Mouse (Mus musculus): ENCODE results near the gene Spem1.

Spem1 gene

DNA sequence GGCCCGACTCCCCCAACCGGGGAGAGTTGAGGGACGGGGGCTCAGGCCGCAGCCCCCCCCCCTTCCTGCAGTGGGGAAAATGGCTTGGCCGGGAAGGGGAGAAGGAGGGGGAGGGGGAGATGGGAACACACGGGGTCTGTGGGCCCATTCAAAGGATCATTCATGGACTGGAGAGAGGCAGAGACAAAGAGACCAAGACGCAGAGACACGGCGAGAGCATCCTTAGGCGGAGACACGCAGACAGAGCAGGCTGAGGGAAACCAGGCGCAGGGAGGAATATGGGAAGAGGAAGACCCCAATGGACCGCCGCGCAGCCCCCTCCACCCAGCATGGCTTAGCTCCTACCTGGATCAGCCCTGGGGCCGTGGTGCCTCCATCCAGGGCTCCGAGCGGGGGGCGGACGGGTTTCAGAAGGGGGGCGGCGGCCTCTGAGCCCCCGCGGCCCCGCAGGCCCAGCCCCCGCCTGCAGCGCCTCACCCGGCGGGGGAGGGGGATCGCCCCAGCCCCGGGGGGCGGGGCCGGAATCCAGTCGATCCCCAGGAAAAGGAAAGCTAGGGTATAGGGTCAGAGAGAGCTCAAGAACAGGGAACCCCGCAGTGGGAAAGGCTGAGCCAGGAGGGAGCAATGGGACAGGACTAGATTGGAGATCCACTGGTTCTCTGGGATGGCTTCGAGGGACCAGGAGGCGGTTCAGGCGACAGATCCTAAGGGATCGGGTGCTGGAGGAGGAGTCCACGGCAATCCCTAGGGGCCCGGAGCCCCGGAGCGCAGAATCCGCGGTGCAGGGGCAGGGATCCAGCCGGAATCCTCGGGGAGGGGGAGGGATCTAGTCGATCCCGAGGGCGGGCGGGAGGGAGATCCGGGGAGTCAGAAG is 15.0 kb upstream of the Spem1 start:
- in situ Hi-C loops (cut with MboI, MseI) = loop anchor here in 1 of 2 experiments (5.0 kb wide), 1 partner anchor 80 kb away; the partner anchor contains the start of gene Polr2a

DNA sequence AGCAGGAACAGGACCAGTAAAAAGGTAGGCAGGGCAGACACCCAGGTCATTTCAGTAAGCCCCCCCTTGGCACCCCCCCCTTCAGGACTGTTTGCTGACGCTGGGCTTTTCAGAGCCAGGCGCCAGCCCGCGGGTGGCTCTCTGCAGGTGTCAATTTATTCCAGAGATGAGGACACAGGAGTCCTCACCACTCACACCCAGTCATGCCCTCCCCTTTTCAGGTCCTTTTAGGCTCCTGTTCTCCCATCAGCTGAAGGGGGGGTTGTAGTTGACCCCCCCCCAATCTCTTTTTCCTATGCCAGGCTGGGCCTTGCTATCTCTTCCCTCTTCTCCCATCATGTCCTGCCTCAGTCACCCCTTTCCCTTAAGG is 14.0 kb upstream of the Spem1 start:
- in situ Hi-C loops (cut with MboI, MseI) = loop anchor here in 1 of 2 experiments (5.0 kb wide), 1 partner anchor 79 kb away; the partner anchor contains the start of gene Polr2a

DNA sequence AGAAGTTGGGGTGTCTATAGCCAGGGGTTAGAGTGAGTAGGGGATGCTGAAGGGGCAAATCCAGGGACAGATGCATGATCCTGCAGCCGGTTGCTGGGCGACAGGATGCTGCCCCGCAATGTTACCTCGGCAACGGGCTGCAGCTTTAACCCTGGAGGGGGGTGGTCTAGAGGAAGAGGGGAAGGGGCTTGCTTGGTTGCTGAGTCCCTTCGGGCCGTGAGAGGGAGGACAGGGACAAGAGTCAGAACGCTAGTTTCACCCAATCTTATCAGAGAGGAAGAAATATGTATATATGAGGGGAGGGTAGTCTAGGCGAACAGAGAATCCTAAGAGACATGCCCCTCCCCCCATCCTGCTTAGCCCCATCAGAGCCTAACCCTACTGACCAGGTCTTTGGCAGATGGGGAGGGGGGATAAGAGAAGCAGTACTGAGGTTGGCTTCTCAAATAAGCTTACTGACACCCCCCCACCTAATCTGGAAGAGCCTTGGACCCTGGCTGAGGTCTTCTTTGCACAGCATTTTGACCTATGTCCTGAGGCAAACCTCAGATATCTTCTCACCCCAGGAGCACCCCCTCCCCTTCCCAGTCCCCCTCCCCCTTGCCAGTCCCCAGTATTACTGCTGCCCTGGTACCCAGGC is 13.5 kb upstream of the Spem1 start:
- in situ Hi-C loops (cut with MboI, MseI) = loop anchor here in 1 of 2 experiments (5.0 kb wide), 1 partner anchor 78 kb away; the partner anchor contains the start of gene Polr2a

DNA sequence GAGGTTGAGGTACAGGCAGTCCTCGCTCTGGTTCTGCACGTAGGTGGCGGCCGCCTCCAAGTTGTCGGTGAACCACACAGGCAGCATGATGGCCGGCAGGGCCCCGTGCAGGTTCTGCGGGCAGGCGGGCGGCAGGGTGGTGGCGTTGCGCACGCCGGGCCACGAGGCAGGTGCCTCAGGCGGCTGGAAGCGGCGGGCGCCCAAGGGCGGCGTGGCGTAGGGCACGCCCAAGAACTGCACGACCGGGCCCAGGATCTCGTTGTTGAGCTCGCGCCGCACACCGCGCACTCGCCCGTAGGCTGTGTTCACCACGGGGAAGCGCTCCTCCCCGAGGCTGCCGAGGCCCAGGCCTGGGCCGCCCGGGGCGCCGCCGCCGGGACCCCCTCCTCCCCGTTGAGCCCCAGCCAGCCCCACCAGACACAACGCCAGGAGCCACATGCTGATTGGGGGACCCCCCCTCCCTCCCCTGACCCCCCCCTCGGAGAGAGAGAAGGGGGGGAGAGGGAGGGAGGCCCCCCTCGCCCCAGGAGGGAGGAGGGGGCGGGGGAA is 12.1 kb upstream of the Spem1 start:
- in situ Hi-C loops (cut with MboI, MseI) = no loop called here

DNA sequence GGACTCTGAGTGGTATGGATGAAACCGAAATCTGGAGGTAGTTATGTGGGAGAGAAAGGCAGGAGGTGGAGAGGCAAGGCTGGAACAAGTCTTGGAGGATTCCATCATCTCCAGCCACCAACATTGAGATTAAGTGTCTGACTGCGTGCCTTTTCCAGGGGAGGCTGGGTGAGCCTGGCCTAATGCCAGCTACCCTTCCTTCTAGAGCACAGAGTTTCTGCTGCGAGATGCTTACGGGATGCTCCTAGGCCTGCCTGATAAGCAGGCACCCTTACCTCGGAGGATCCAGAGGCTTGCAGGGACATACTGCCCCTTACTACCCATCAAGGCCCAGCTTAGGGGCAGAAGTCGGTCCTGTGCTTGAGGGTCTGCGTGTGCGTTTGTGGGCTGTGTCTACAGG is 11.6 kb upstream of the Spem1 start:
- in situ Hi-C loops (cut with MboI, MseI) = no loop called here

DNA sequence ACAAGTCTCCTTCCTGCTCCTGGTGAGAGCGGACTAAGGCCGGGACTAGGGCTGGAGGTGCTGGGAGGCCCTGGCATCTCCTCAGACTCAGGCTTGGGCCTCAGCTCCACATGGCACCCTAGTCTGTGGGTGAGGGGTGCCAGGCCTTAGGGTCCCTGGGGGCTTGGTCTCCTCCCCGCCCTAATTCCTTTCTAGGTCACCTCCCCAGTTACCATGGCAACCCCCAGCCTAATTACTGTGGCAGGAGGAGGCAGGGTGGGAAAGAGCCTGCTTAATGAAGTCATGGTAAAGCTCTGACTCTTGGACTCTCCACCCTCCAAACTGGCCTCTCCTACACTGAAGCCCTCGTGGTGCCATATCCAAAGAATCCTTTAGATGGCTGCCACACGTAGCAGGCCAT is 6.9 kb upstream of the Spem1 start:
- in situ Hi-C loops (cut with MboI, MseI) = no loop called here

DNA sequence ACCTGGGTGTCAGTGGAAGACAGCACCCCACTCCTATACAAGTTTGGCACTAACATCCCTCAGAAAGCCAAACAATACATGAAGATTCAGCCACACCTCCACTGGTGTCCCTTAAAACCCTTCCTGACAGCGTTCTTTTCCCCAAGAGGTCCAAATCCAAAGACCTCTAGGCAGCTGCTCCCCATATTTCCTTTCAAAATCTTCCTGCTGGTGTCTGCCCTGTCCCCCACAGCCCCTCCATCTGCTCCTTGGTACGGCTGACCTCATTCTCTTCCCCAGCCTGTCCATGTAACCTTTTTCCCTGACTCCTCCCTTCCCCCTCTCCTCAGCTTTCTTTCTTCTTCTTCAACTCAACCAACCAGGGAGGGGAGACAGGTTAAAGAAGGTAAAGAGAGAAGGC is 1.5 kb upstream of the Spem1 start:
- in situ Hi-C loops (cut with MboI, MseI) = no loop called here

DNA sequence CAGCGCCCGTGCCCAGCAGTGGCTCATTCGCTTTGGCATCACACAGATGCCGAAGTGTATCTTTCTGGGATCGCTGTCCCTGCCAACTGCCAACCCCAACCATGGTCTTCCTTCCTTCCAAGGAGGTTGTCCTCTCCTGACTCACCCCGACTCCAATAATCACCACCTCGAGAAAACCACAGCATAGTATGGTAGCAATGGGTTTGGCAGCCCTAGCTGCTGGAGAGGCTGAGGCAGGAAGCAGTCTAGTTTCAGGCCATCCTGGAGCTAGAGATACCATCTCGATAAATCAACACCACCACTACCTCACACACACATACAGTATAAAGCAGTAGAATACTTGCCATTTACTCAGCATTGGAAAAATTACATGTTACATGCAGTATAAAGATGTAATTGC is 3.1 kb downstream of the Spem1 start:
- in situ Hi-C loops (cut with MboI, MseI) = no loop called here

DNA sequence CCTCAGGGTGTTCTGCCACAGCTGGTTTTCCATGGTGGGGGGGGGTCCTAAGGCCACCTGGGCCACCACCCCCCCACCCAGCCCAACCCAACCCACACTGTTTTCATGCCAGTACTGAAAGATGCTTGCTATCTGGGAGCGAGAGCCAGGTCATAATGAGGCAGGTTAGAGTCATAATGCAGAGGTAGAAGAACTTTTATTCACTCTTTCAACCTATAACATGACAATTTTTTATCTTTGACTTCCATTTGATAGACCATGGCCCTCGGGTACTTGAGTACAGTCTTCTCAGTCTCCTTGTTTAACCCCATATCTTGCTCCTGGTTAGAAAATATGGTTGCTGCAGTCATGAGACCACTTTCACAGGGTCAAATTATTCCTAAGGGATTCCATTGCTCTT is 3.6 kb downstream of the Spem1 start, which contains the start of gene Spem2:
Spem2 (minus strand) TSS at position 101 of the 400 bp plus-strand sequence.
- in situ Hi-C loops (cut with MboI, MseI) = no loop called here

DNA sequence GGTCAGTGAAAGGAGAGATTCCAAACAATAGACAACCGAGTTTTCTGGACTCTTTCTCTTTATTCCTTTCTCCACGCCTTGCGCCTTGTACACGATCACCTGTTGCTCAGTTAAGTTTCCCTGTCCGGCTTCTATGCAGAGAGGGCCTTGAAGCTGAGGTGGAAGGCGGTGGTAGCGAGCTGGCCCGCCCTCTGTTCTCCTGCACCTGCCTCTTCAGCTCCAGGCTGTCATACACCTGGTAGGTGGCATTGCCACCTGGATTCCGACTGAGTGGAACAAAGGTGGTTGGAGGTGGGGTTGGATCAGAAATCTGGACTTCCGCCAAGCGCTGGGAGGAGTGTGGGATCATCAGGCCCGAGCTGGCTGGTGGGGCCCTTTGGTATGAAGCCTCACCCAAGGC is 5.5 kb downstream of the Spem1 start:
- in situ Hi-C loops (cut with MboI, MseI) = no loop called here

DNA sequence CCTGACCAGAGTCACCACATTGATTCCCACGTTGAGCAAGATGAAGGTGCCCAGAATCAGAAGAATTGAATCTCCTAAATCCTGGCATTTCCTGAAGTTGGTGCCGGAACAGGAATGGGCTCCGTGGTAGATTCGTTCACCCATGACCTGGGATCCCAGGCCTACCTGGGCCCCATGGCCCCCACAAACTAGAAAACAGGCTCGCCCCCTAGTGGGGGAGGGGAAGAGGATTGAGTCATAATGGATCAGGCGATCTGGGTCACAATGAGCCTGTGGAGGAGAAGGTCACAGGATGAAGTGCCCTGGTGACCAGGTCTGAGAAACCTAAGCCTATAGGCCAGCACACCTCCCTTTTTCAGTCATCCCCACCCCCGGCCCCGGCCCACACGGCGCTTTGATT is 6.8 kb downstream of the Spem1 start, which contains the start of gene Gm39566:
Gm39566 (minus strand) TSS at position 144 of the 400 bp plus-strand sequence.
- in situ Hi-C loops (cut with MboI, MseI) = no loop called here

DNA sequence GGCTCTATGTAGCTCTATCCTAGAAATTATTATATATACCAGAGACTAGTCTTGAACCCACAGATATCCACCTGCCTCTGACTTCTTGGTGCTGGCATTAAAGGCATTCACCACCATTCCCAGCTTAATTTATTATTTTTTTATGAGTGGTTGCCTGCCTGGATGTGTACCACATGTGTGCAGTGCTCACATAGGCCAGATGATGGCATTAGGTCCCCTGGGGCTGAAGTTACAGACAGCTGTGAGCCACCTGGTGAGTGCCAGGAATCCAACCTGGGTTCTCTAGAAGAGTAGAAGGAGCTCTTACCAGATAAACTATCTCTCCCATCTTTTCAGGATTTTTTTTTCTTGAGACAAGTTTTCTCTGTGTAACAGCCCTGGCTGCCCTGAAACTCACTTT is 11.7 kb downstream of the Spem1 start:
- in situ Hi-C loops (cut with MboI, MseI) = no loop called here

DNA sequence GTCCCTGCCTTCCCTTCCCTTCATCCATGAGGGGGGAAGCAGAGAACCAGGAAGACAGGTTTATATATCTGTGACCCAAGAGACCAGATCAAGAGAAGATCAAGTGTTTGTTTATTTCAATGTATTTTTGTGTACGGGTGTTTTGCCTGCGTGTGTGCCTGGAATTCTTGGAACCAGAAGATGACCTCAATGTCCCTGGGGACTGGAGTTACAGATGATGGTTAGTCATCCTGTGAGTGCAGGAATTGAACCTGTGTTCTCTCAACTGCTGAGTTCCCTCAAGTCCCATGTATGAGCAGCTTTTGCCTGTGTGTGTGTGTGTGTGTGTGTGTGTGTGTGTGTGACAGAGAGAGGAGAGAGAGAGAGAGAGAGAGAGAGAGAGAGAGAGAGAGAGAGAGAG is 14.3 kb downstream of the Spem1 start:
- in situ Hi-C loops (cut with MboI, MseI) = loop anchor here in 1 of 2 experiments (5.0 kb wide), 1 partner anchor 70 kb away; the partner anchor contains the start of gene Tmem95

DNA sequence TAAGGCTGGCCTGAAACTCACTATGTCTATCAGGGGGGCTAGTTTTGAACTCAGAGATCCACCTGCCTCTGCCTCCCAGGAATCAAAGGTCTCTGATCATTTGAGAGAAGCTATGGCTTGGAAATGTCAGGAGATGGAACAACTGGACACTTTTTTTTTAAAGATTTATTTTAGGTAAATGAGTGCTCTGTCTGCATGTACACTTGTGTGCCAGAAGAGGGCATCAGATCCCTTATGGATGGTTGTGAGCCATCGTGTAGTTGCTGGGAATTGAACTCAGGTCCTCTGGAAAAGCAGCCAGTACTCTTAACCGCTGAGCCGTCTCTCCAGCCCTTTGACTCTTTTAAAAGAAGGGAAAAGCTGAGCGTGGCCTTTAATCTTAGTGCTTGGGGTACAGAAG is 15.6 kb downstream of the Spem1 start:
- in situ Hi-C loops (cut with MboI, MseI) = loop anchor here in 1 of 2 experiments (5.0 kb wide), 1 partner anchor 71 kb away; the partner anchor contains the start of gene Tmem95

DNA sequence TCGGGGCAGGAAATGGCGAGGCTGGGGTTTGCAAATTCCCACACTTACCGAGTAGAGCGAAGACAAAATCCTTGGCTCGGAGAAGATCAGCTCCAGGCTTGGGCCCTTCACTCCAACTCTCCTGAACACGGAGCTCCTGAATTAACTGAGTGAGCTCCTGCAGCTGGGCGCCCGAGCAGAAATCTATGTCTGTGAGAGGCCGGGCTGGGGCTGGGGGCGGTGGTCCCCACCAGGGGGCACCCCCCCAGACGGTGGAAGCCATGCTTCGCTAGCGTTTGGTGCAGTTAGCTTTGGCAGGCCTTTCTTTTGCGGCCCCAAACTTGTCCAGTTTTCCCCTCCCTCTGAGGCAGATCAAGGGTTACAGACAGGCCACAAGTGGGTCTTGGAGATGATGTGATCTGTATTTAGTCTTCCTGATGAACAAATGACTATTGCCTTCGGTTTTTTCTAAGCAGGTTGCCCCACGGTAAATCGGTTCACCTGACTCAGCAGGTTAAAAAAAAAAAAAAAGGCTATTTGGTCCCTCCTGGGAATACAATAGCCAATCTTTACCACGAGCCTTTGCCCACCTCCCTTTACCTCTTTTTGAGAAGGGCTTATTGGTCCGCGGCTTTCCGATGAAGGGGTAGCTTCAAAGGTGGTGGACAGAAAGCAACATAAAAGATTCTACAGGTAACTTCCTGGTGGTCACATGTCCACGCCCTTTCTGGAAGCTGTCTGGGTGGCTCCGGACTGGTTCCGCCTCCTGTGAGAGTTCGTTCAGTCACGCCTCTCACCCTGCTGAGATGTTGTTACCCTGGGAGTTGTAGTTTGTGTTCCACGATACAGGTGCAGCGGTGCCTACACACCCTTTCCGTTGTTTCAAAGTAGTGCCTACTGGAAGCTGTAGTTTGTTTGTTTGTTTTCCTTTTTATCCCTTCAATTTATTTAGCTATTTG is 16.7 kb downstream of the Spem1 start, which contains the start of gene Tmem102:
Tmem102 (minus strand) TSS at position 653 of the 938 bp plus-strand sequence.
- in situ Hi-C loops (cut with MboI, MseI) = loop anchor here (5.0 kb wide), 1 partner anchor 72 kb away; the partner anchor contains the start of gene Tmem95 (in 2 of the 2)

DNA sequence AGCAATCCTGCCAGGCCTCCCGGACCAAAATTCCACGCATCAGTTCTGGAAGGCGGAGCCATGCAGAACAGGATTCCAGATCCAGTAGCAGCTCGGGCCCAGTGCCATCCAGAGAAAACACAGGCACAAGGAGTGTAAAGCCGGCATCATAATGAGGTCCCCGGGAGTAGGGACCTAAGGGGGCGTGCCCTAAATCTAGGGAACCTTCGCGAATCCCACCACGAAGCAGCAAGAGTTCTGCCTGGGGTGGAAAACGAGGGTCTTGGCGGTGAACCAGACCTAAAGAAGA is 17.4 kb downstream of the Spem1 start:
- in situ Hi-C loops (cut with MboI, MseI) = loop anchor here in 1 of 2 experiments (5.0 kb wide), 1 partner anchor 73 kb away; the partner anchor contains the start of gene Tmem95

DNA sequence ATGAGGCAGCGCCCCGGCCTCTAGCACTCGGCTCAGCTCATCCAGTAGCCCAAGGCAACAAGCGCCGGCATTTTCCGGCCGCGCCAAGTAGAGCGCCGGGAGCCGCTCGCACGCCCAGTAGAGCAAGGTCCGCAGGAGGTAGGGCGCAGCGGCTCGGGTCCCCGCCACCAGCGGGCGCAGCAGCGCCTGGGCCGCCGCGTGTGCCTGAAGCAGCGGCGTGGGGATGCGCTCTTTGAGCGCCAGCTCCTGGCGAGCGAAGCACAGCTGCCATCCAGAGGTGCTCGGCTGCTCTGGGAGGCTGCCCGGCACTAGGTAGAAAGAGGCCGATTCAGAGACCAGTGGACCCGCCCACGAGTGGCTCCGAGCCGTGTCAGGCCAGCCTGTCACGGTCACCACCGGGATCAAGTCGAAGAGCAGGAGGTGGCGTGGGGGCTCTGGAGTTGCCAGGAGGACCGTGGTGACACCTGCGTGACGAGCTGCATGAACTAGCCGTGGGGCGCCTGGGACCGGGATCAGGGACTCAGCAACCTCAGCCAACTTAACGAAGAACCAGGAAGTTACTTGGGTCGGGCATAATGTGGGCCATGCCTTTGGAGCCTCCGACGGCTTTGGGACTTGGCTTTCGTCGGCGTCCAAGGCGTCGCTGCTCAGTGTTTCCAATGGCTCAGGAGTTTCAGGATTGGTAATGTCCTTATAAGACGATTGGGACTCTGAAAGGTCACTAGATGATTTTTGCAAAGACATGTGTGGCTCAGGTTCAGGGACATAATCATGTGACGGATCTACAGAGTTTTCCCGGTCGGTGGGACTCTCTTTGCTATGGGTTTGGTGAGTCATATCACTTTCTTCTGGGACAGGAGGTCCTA is 18.0 kb downstream of the Spem1 start:
- in situ Hi-C loops (cut with MboI, MseI) = loop anchor here in 1 of 2 experiments (5.0 kb wide), 1 partner anchor 73 kb away; the partner anchor contains the start of gene Tmem95

DNA sequence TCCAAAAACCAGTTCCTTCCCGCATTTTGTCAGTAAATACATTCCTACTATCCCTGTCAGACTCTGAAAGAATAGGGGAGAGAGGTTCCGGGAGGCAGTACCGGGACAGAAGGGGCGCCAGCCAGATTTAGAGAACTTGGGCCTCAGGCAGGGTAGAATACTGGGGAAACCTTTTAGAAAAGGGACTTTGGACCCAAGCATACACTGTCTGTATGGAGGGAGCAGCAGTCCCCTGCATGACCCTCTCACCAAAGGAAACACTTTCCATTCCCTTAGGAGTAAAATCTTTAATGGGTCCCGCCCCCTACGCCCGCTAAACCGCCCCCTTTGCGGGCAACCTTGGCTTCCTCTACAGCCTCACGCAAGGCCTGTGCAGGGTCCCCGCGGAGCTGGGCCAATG is 18.7 kb downstream of the Spem1 start:
- in situ Hi-C loops (cut with MboI, MseI) = loop anchor here in 1 of 2 experiments (5.0 kb wide), 1 partner anchor 74 kb away; the partner anchor contains the start of gene Tmem95

DNA sequence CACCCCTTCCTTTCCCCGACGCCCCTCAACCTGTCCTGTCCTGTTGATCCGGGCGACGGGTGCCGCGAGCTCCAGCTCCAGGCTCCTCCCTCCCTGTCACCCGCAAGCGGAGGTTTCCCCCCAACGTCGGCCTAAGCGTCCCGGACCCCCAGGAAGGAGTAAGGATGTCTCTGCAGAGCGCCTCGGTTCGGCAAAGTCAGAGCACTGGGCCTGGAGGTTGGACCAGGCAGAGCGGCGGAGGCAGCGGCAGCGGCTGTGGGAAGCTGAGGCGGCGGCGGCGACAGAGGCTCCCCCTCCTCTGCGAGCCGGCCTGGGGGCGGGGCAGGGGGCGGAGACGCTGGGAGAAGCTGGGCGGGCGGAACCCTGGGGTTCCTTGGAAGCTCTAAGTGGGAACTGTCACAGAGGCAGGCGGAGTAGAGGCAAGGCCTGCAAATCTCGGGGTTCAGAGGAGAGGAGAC is 19.3 kb downstream of the Spem1 start:
- in situ Hi-C loops (cut with MboI, MseI) = loop anchor here in 1 of 2 experiments (5.0 kb wide), 1 partner anchor 75 kb away; the partner anchor contains the start of gene Tmem95
